Mouse (Mus musculus) hindbrain, embryonic 15.5 days (tissue): ENCODE results near the gene Trmt1. TPM values are rescaled to one million over a fixed set of nuclear protein-coding genes. Genes with fewer than 3 reads are reported as not detected.

Source experiments
- ATAC-seq: fragments of 200-750 bp; cut with Nextera tagmentation; 2 replicates; pipeline ENCODE4 v1.8.0; 2017; ENCODE audit warnings: low read depth, moderate number of reproducible peaks, moderate TSS enrichment; ENCODE audit not compliant: low FRiP score
- H3K27ac ChIP-seq: fragments of 300-500 bp; sonication (generic); replicated peaks from 2 replicates; pipeline ENCODE4 v1.5.1; 2015; ENCODE audit warnings: mild to moderate bottlenecking, inconsistent platforms
- H3K27me3 ChIP-seq: fragments of 300-500 bp; sonication (generic); 2 replicates; pipeline ENCODE4 v1.6.1; 2015; ENCODE audit warnings: control low read depth, inconsistent platforms
- H3K36me3 ChIP-seq: fragments of 300-500 bp; sonication (generic); 2 replicates; pipeline ENCODE4 v1.6.1; 2015; ENCODE audit warnings: control low read depth, inconsistent platforms
- H3K4me1 ChIP-seq: fragments of 300-500 bp; sonication (generic); replicated peaks from 2 replicates; pipeline ENCODE4 v1.6.1; 2015; ENCODE audit warnings: control low read depth, inconsistent platforms
- H3K4me2 ChIP-seq: fragments of 300-500 bp; sonication (generic); 2 replicates; pipeline ENCODE4 v1.6.1; 2015; ENCODE audit warnings: moderate library complexity, mild to moderate bottlenecking, inconsistent platforms
- H3K4me3 ChIP-seq: fragments of 300-500 bp; sonication (generic); 2 replicates; pipeline ENCODE4 v1.5.1; 2015; ENCODE audit warnings: mild to moderate bottlenecking, inconsistent platforms
- H3K9ac ChIP-seq: fragments of 300-500 bp; sonication (generic); 2 replicates; pipeline ENCODE4 v1.6.1; 2015; ENCODE audit warnings: inconsistent platforms
- H3K9me3 ChIP-seq: fragments of 300-500 bp; sonication (generic); 2 replicates; pipeline ENCODE4 v1.6.1; 2016; ENCODE audit warnings: control low read depth, inconsistent platforms
- WGBS: fragments of 180-500 bp; shearing (Covaris S2); methylation state at CpG from one replicate; pipeline ENCODE4 v1.1.7; 2015; 5-methylcytosine and 5-hydroxymethylcytosine counted together
- polyA plus RNA-seq: library from polyadenylated mRNA; unstranded; fragments of >200 nt; fragmentation: Nextera tagmentation; extraction: Ambion mirVana; gene quantifications from 2 replicates; pipeline ENCODE4 v1.2.1, GENCODE M21; 2015

The Trmt1 gene
- polyA plus RNA-seq = 62.5 and 65.9 TPM in 2 replicates

DNA sequence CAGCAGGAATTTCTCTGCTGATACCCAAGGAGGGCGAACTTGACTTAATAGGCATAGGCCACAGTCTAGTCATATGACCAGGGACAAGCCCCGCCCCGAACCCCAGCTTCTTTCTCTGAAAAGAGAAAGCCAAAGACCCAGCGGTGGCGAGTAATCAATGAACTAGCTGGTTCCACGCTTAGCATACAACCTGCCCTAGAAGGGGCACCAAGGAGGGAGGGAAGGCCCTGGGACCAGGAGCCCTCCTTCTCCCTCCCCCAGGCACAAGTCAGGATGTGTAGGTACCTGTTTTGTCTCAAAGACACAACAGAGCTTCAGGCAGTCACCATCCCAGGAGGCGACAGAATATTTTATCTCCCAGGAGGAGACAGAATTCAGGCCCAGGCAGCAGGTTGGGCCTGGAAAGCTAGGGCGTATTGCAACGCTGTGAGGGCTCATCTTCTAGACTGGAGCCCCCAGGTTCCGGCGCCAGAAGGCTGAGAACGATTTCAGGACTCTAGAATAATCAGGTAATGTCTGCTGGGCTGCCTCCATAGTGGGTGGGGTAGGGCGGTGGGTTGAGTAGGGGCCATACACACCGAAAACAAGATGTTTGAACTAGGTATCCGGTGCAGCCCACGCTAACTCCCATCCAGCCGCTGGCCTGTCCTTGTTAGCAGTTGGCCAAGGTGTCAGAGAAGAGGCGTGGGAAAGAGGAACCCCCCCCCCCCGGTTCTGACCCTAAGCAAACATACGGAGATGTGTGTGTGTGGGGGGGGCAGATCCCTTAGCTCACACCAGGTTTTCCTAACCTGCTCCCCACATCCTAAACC, at the start of gene Trmt1:
Gene Trmt1, plus strand, starts transcription at position 117 of the 812 bp plus-strand sequence.
- Histone ChIP-seq H3K4me2 (peak within 1 kb of the TSS; percentile 91), H3K9me3 (no peaks in the 10 kb centered on the region), H3K36me3 (peaks cover 7% of the 10 kb centered on the region), H3K4me3 (peak within 1 kb of the TSS; percentile 98), H3K27ac (peak within 1 kb of the TSS; percentile 84), H3K4me1 (peaks cover 50% of the 10 kb centered on the region), H3K27me3 (no peaks in the 10 kb centered on the region), H3K9ac (peak within 1 kb of the TSS; percentile 98)
- ATAC-seq = peak; percentile 12; the same call in 1 of the 2 replicates
- 9% methylated on average over 20 of the region's 20 CpGs for WGBS

DNA sequence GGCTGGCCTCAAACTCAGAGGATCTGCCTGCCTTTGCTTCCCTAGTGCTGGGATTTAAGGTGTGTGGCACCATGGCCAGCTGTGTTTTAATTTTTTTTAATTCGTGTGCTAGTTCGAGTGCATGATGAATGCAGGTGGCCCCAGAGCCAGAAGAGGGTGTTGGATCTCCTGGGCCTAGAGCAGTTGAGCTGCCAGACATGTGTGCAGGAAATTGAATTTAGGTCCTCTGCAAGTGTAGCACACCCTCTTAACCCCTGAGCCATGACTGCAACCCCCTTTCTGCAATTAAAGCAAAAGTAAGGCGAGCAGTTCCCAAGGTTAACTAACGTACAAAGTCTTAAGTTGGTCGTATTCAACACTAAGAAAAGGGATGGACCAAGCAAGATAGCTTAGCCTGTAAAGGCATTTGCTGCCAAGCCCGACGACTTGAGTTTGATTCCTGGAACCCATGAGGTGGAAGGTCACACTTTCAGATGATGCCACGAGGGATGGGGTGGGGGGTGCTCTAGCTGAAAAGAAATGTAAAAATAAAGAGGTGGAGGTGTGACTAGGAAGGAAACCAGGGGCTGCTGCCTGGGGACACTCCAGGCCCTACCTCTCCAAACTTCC, 48.1 kb upstream of the Trmt1 start:
- Histone ChIP-seq H3K4me2 (peak overlapping the region; percentile 87), H3K4me1 (peaks cover 31% of the 10 kb centered on the region), H3K9ac (peak overlapping the region; percentile 62), H3K27me3 (no peaks in the 10 kb centered on the region), H3K4me3 (peak overlapping the region; percentile 43), H3K9me3 (no peaks in the 10 kb centered on the region), H3K36me3 (peaks cover 7% of the 10 kb centered on the region), H3K27ac (peak overlapping the region; percentile 87)
- 40% methylated on average over 8 of the region's 8 CpGs for WGBS
- no peak for ATAC-seq

DNA sequence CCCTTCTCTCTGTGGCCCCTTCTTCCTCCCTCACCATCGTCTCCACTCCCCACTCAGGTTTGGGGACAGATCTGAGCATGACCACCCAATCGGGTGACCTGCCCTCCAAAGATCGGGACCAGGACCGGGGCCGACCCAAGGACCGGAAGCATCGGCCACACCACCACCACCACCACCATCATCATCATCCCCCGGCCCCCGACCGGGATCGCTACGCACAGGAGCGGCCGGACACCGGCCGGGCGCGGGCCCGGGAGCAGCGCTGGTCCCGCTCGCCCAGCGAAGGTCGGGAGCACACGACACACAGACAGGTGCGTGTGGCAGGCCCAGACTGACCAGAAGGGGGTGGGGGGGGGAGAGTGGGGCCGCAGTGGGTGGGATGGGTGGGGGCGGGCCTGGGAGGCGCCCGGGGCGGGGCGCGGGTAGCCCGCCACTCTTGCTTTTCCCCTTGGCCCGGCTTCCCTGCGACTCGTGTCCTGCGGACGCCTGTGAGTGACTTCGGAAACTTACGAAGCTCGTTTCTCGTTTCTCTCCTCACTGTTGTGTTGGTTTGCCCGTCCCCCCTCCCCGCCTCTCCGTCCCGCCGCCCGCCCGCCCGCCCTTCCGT, 47.4 kb upstream of the Trmt1 start:
- WGBS = 2% methylated on average over 41 of the region's 52 CpGs
- Histone ChIP-seq H3K36me3 (peaks cover under 1% of the 10 kb centered on the region), H3K4me2 (peak overlapping the region; percentile 87), H3K9me3 (no peaks in the 10 kb centered on the region), H3K4me1 (peaks cover 31% of the 10 kb centered on the region), H3K27ac (peak overlapping the region; percentile 87), H3K27me3 (no peaks in the 10 kb centered on the region), H3K9ac (peak overlapping the region; percentile 62), H3K4me3 (peak overlapping the region; percentile 43)
- ATAC-seq = peak; percentile 20

DNA sequence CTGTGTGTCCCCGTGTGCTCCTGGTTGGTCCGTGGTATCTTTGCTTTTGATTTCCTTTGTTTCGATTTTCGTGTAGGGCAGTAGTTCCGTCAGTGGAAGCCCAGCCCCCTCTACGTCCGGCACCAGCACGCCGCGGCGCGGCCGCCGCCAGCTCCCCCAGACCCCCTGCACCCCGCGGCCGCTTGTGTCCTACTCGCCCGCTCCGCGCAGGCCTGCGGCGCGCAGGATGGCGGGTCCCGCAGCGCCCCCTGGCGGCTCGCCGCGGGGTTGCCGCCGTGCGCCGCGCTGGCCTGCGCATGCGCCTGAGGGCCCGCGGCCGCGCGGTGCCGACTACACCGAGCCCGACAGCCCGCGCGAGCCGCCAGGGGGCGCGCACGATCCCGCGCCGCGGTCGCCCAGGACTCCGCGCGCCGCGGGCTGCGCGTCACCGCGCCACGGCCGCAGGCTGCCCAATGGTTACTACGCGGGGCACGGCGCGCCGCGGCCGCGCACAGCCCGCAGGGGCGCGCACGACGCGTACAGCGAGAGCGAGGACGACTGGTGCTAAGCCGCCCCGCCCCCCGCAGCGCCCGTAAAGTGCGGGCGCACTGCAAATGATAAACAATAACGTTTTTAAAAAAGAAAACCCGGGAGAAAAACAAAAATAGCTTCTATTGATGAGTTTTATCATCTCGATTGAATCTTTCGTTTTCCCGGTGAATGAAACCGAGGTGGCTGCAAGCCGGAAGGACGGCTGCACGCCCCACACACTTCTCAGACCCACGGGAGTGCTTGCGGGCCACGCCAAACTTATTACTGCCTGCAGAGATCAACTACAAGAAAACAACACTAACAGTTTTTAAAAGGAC, 46.7 kb upstream of the Trmt1 start:
- ATAC-seq = peak; percentile 93
- Histone ChIP-seq H3K36me3 (no peaks in the 10 kb centered on the region), H3K4me2 (peak overlapping the region; percentile 87), H3K27ac (peak overlapping the region; percentile 87), H3K4me1 (peaks cover 29% of the 10 kb centered on the region), H3K4me3 (peak overlapping the region; percentile 43), H3K27me3 (no peaks in the 10 kb centered on the region), H3K9me3 (no peaks in the 10 kb centered on the region), H3K9ac (peak overlapping the region; percentile 62)
- under 1% methylated on average over 86 of the region's 106 CpGs for WGBS

DNA sequence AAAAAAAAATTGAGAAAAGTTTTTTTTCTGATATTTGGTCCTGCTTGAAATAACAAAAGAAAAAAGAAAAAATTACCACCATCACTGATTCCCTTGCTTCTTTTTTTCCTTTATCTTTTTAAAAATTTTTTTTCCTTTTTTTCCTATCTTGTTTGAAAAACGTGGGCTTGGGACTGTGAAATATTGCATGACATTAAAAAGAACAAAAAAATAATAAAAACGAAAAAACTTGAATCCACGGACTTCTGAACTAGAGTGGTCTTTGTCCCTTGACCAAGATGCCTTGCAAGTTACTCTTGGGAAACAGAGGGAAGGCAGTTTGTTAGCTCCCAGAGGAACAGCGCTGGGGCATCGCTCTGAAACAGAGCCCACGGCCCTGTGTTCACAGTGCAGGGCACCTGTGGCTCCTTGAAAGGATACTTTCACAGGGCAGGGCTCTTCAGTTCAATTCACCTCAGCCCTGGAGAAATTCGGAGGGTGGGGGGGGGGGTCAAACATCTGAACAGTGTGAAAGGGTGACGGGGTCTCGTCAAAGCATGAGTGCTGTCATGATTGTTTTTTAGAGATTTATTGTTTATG, 46.0 kb upstream of the Trmt1 start:
- H3K9me3 ChIP-seq = no peaks in the 10 kb centered on the region
- no peak for ATAC-seq
- peak overlapping the region; percentile 87; the same call in 1 of the 2 replicates for H3K27ac ChIP-seq
- H3K9ac ChIP-seq = no peak overlapping the region
- WGBS = 26% methylated on average over 9 of the region's 9 CpGs
- H3K27me3 ChIP-seq = no peaks in the 10 kb centered on the region
- no peaks in the 10 kb centered on the region for H3K36me3 ChIP-seq
- H3K4me1 ChIP-seq = peaks cover 22% of the 10 kb centered on the region
- H3K4me3 ChIP-seq = peak overlapping the region; percentile 43
- H3K4me2 ChIP-seq = peak overlapping the region; percentile 87

DNA sequence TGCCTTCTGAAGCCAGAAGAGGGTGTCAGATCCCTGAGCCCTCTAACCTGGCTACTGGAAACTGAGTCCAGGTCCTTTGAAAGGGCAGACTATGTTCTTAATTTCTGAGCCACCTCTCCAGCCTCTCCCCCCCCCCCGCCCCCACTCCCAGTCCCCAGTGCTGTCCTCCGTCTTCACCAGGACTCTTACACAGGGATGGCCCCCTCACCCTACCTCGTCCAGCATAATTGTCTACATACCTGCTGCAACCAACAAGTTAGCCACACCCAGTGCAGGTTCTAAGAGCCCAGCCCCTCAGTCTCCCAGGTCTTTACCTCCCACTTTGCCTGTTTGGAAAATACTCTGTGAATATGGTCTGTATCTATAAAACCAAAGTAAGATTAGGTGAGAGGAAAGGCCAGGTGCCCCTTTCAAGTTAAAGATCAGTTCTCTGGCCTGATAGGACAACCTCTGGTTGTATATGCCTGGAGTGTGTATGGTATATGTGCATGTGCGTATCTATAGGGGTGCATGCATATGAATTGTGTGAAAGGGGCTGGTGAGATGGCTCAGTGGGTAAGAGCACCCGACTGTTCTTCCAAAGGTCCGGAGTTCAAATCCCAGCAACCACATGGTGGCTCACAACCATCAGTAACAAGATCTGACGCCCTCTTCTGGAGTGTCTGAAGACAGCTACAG, 45.4 kb upstream of the Trmt1 start:
- WGBS = 80% methylated on average over 7 of the region's 7 CpGs
- H3K36me3 ChIP-seq = no peaks in the 10 kb centered on the region
- H3K9ac ChIP-seq = no peak overlapping the region
- no peaks in the 10 kb centered on the region for H3K27me3 ChIP-seq
- H3K9me3 ChIP-seq = no peaks in the 10 kb centered on the region
- no peak overlapping the region for H3K4me3 ChIP-seq
- H3K4me2 ChIP-seq = no peak overlapping the region
- H3K27ac ChIP-seq = no peak overlapping the region
- peaks cover 15% of the 10 kb centered on the region for H3K4me1 ChIP-seq
- no peak for ATAC-seq

DNA sequence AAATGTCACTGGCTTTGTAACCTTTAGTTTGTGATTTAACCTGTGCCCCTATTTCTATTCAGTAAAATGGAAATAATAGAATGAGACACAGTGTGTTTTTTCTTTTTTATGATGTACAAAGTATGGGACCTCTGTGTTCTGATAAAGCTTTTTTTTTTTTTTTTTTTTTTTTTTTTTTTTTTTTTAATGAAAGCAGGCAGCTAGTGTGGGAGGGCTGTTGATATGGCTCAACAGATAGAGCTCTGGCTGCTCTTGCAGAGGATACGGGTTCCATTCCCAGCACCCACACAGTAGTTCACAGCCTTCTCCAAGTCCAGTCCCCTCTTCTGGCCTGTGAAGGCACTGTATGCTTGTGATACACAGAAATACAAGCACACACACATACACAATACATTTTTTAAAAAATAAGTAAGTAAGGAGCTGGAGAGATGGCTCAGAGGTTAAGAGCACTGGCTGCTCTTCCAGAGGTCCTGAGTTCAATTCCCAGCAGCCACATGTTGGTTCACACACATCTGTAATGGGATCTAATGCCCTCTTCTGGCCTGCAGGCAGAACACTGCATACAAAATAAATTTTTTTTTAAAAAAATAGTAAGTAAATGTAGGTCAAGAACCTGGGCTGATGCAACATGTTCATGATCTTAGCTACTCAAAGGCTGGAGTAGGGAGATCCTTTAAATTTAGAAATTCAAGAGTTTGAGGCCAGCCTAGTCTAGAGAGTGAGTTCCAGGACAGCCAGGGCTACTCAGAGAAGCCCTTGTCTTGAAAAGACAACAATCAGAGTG, 44.3 kb upstream of the Trmt1 start:
- Histone ChIP-seq H3K9me3 (no peaks in the 10 kb centered on the region), H3K36me3 (no peaks in the 10 kb centered on the region), H3K27ac (no peak overlapping the region), H3K9ac (no peak overlapping the region), H3K4me1 (peaks cover 11% of the 10 kb centered on the region), H3K4me2 (no peak overlapping the region), H3K4me3 (no peak overlapping the region), H3K27me3 (no peaks in the 10 kb centered on the region)
- no peak for ATAC-seq
- WGBS = 90% methylated on average over 1 of the region's 1 CpGs

DNA sequence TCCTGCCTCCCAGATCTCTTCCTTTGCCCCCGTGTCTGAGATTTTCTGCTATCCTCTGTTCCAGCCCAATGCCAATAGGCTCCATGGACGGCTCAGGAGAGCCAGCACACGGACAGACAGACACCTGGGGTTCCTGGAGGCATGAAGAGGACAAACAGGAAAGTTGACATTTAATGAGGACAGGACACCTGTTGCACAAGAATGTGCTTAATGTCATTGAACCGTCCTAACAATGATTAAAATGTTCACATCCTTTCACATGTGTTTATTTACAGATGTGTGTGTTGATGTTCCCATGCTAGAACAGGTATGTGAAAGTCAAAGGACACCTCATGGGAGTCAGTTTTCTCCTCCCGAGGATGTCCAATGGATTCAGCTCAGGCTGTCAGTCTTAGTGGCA, 43.1 kb upstream of the Trmt1 start:
- Histone ChIP-seq H3K4me2 (no peak overlapping the region), H3K9me3 (no peaks in the 10 kb centered on the region), H3K27ac (no peak overlapping the region), H3K27me3 (no peaks in the 10 kb centered on the region), H3K4me3 (no peak overlapping the region), H3K36me3 (no peaks in the 10 kb centered on the region), H3K4me1 (peaks cover 18% of the 10 kb centered on the region), H3K9ac (no peak overlapping the region)
- no peak for ATAC-seq
- 79% methylated on average over 5 of the region's 5 CpGs for WGBS

DNA sequence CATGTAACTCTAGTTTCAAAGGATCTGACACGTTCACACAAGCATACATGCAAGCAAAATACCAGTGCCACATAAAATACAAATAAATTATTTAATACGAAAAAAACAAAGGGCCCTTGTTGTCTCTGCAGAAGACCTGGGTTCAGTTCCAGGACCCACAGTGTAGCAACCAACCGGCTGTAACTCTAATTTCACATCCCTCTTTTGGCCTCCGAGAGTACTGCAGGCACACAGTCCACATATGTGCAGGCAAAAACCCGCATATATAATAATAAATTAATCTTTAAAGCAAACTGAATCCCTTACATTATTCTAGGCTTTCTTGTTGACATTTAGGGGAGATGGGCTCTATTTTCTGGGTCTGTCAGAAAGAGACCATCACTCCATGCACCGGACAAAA, 39.3 kb upstream of the Trmt1 start:
- H3K9ac ChIP-seq = no peak overlapping the region
- no peak overlapping the region for H3K27ac ChIP-seq
- H3K4me3 ChIP-seq = no peak overlapping the region
- H3K9me3 ChIP-seq = no peaks in the 10 kb centered on the region
- H3K4me2 ChIP-seq = peak overlapping the region; percentile 58
- peaks cover 11% of the 10 kb centered on the region for H3K4me1 ChIP-seq
- WGBS = 59% methylated on average over 6 of the region's 6 CpGs
- H3K27me3 ChIP-seq = no peaks in the 10 kb centered on the region
- ATAC-seq = no peak
- no peaks in the 10 kb centered on the region for H3K36me3 ChIP-seq

DNA sequence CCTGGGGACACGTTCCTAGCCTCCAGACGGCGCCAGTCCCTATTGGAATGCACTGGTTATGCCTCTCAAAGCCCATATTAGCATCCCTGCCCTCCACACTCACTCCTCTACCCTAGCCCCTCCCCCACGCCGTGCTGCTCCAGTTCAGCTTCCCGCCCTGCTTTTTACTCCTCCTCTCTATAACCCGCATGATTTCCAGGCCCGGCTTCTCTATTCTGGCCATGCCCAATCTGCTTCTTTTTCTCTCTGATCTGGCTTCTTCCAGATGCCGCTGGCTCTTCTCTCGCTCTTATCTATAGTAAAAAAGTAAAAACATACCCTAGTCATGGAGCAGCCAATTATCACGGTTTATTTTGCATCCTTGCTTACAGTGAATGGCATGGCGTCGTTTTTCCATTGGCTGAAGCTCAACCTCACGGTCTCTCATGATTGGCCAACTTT, 38.6 kb upstream of the Trmt1 start:
- Histone ChIP-seq H3K4me3 (peak overlapping the region; percentile 30), H3K4me2 (peak overlapping the region; percentile 58), H3K36me3 (no peaks in the 10 kb centered on the region), H3K27me3 (no peaks in the 10 kb centered on the region), H3K9me3 (no peaks in the 10 kb centered on the region), H3K9ac (peak overlapping the region; percentile 30; the same call in 1 of the 2 replicates), H3K27ac (0 out of 2 replicates have a peak overlapping the region, but pooled peaks have one; percentile 3), H3K4me1 (peaks cover 11% of the 10 kb centered on the region)
- 2% methylated on average over 14 of the region's 14 CpGs for WGBS
- ATAC-seq = peak; percentile 76
